Mouse (Mus musculus) intestine, postnatal 0 days (tissue): Measurements from ENCODE around the gene Abt1. TPM values are rescaled to one million over a fixed set of nuclear protein-coding genes. Genes with fewer than 3 reads are reported as not detected.
A peak's percentile ranks its signal among the peaks of the same experiment; 100 is the strongest.

Experiments used
- ATAC-seq: fragments of 200-750 bp; cut with Nextera tagmentation; 2 replicates; pipeline ENCODE4 v1.8.0; 2017; ENCODE audit warnings: mild to moderate bottlenecking, moderate TSS enrichment, moderate library complexity
- H3K27ac ChIP-seq: fragments of 300-500 bp; sonication (generic); 2 replicates; pipeline ENCODE4 v1.5.1; 2014; ENCODE audit warnings: mild to moderate bottlenecking, low read depth, low read length, moderate library complexity
- H3K27me3 ChIP-seq: fragments of 300-500 bp; sonication (generic); replicated peaks from 2 replicates; pipeline ENCODE4 v1.6.1; 2014; ENCODE audit warnings: low read length, mixed read lengths; ENCODE audit not compliant: control insufficient read depth, insufficient read depth
- H3K36me3 ChIP-seq: fragments of 300-500 bp; sonication (generic); 2 replicates; pipeline ENCODE4 v1.6.1; 2014; ENCODE audit warnings: mild to moderate bottlenecking, moderate library complexity; ENCODE audit not compliant: control insufficient read depth, insufficient read depth
- H3K4me1 ChIP-seq: fragments of 300-500 bp; sonication (generic); replicated peaks from 2 replicates; pipeline ENCODE4 v1.6.1; 2014; ENCODE audit warnings: antibody characterized with exemption, low read length, mixed read lengths; ENCODE audit not compliant: control insufficient read depth, insufficient read depth
- H3K4me2 ChIP-seq: fragments of 300-500 bp; sonication (generic); replicated peaks from 2 replicates; pipeline ENCODE4 v1.6.1; 2014; ENCODE audit warnings: low read depth, mild to moderate bottlenecking, moderate library complexity
- H3K4me3 ChIP-seq: fragments of 300-500 bp; sonication (generic); 2 replicates; pipeline ENCODE4 v1.5.1; 2014; ENCODE audit warnings: low read depth, low read length
- H3K9ac ChIP-seq: fragments of 300-500 bp; sonication (generic); 2 replicates; pipeline ENCODE4 v1.6.1; 2014; ENCODE audit warnings: mild to moderate bottlenecking, low read depth, low read length
- H3K9me3 ChIP-seq: fragments of 300-500 bp; sonication (generic); 2 replicates; pipeline ENCODE4 v1.6.1; 2016; ENCODE audit warnings: mixed run types; ENCODE audit not compliant: control insufficient read depth
- CTCF ChIP-seq: sonication (generic); IDR thresholded peaks from 2 replicates; pipeline ENCODE4 v1.5.1; 2016; ENCODE audit warnings: low read depth, mild to moderate bottlenecking, control low read depth, antibody characterized with exemption, moderate library complexity
- whole genome bisulfite sequencing: fragments of 180-500 bp; shearing (Covaris S2); extraction: QIAGEN DNeasy Blood & Tissue Kit; methylation state at CpG from one replicate; pipeline ENCODE4 v1.1.7; 2014; 5-methylcytosine and 5-hydroxymethylcytosine counted together
- polyA plus RNA-seq: library from polyadenylated mRNA; unstranded; fragments of >200 nt; fragmentation: Nextera tagmentation; extraction: Ambion mirVana; gene quantifications from 2 replicates; pipeline ENCODE4 v1.2.1, GENCODE M21; 2015

The Abt1 gene
- polyA plus RNA-seq, 1 experiment from 2014 or later = 5.1 TPM

DNA sequence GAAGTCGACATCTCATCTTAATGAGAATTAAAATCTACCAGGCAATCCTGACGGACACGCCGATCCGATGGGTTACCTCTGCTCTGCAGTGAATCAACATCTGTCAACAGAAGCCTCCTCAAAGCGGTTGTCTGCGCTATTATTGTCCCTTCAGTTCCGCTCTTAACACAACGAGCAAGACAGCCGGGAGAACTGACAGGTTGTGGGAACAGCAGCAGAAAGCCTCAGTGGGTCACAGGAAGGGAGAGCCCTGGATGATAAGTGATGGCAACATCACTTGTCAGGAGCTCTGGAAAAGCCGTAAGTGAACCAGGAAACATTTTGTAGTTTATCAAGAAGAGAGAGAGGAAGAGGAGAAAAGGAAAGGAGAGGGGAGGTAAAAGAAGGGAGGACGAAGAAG, 12.0 kb upstream of the Abt1 start:
- ATAC-seq = no peak
- WGBS = 4% methylated on average over 12 of the region's 12 CpGs
- peak overlapping the region; percentile 60 for H3K4me3 ChIP-seq

DNA sequence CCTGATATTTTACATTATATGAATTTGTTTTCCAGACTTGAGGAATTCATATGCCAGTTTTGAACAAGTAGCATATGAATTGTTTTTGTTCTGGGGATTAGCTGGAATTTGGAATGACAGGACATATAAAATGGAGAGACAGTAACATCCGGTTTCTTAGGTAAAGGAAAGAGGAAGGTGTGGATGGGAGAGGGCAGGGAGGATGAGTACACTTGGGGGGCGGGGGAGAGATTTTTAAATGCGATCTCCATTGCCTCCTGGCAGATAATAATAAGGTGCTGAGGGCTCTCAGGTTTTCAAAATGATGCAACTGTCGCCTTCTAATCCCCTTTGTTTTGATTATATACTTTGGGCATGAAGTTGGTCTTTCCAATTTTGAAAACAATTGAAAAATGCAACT, 11.6 kb upstream of the Abt1 start:
- H3K4me1 ChIP-seq = no peaks in the 10 kb centered on the region
- H3K27ac ChIP-seq = no peak overlapping the region
- H3K9me3 ChIP-seq = no peaks in the 10 kb centered on the region
- peak overlapping the region; percentile 60 for H3K4me3 ChIP-seq
- H3K4me2 ChIP-seq = peak overlapping the region; percentile 71
- no peaks in the 10 kb centered on the region for H3K27me3 ChIP-seq
- 21% methylated on average over 4 of the region's 4 CpGs for WGBS
- H3K9ac ChIP-seq = peak overlapping the region; percentile 34; the same call in 1 of the 2 replicates
- no peaks in the 10 kb centered on the region for H3K36me3 ChIP-seq
- ATAC-seq = no peak
- no peak for TF ChIP-seq CTCF

More for the DNA sequence above, 12.0 kb upstream of the Abt1 start:
- Histone ChIP-seq H3K4me1 (no peaks in the 10 kb centered on the region), H3K27me3 (no peaks in the 10 kb centered on the region), H3K4me2 (peak overlapping the region; percentile 71), H3K9ac (peak overlapping the region; percentile 34; the same call in 1 of the 2 replicates), H3K9me3 (no peaks in the 10 kb centered on the region), H3K27ac (no peak overlapping the region; the same call in 1 of the 2 replicates), H3K36me3 (no peaks in the 10 kb centered on the region)
- TF ChIP-seq CTCF = no peak

- 0 out of 2 replicates have a peak overlapping the region, but pooled peaks have one; percentile 16 for H3K27ac ChIP-seq
- peak overlapping the region; percentile 35 for H3K4me2 ChIP-seq
- no peak overlapping the region for H3K4me3 ChIP-seq
- ATAC-seq = no peak
- H3K27me3 ChIP-seq = no peaks in the 10 kb centered on the region
- TF ChIP-seq CTCF = no peak
- no peaks in the 10 kb centered on the region for H3K9me3 ChIP-seq
- no peaks in the 10 kb centered on the region for H3K36me3 ChIP-seq
- H3K4me1 ChIP-seq = no peaks in the 10 kb centered on the region
- no peak overlapping the region for H3K9ac ChIP-seq
- 23% methylated on average over 7 of the region's 7 CpGs for WGBS
Observed at GRCm38 (mm10) chr13:23434426-23434825, 10.8 kb upstream of the Abt1 start.

DNA sequence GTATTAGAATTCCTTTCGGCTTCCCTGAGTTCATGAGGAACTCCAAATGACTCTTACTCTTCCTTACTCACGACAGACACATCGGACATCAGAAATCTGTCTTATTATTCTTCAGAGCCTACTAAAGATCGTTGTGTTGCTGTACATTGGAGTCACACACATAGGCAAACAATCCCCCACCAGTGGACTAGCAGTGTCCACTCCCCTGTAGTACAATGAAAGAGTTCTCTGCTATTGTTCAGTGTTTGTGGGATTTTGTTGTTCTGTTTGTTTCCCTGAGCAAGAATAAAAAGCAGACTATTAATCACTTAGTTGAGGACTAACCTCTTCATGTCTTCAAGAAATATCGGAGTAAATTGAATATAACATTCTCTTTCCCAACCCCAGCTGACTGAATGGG, 10.1 kb upstream of the Abt1 start:
- no peaks in the 10 kb centered on the region for H3K27me3 ChIP-seq
- no peak overlapping the region for H3K9ac ChIP-seq
- H3K36me3 ChIP-seq = no peaks in the 10 kb centered on the region
- no peaks in the 10 kb centered on the region for H3K4me1 ChIP-seq
- H3K4me3 ChIP-seq = no peak overlapping the region
- WGBS = 65% methylated on average over 5 of the region's 5 CpGs
- ATAC-seq = no peak
- no peak overlapping the region for H3K27ac ChIP-seq
- no peak for TF ChIP-seq CTCF
- no peaks in the 10 kb centered on the region for H3K9me3 ChIP-seq
- H3K4me2 ChIP-seq = peak overlapping the region; percentile 71; the same call in 1 of the 2 replicates

GRCm38 (mm10) chr13:23433206-23433605, 9.5 kb upstream of the Abt1 start:
- Histone ChIP-seq H3K27ac (no peak overlapping the region), H3K4me1 (no peaks in the 10 kb centered on the region), H3K4me3 (peak overlapping the region; percentile 66), H3K4me2 (peak overlapping the region; percentile 71), H3K9ac (no peak overlapping the region; the same call in 1 of the 2 replicates), H3K9me3 (no peaks in the 10 kb centered on the region), H3K36me3 (no peaks in the 10 kb centered on the region), H3K27me3 (no peaks in the 10 kb centered on the region)
- 10% methylated on average over 5 of the region's 5 CpGs for WGBS
- no peak for TF ChIP-seq CTCF
- no peak for ATAC-seq

- Histone ChIP-seq H3K4me3 (peak overlapping the region; percentile 66), H3K9me3 (no peaks in the 10 kb centered on the region), H3K36me3 (no peaks in the 10 kb centered on the region), H3K4me2 (peak overlapping the region; percentile 71), H3K4me1 (no peaks in the 10 kb centered on the region), H3K9ac (no peak overlapping the region; the same call in 1 of the 2 replicates), H3K27ac (peak overlapping the region; percentile 21), H3K27me3 (no peaks in the 10 kb centered on the region)
- ATAC-seq = peak; percentile 93
- under 1% methylated on average over 28 of the region's 28 CpGs for WGBS
- TF ChIP-seq CTCF = peak; percentile 96
Observed at GRCm38 (mm10) chr13:23432562-23433201, 9.0 kb upstream of the Abt1 start.
